Mouse (Mus musculus) megakaryocyte, embryonic 14.5 days (primary cell): ENCODE measurements at regions not wholly inside any gene's neighbourhood (a gene's known extent, or its start where the extent isn't known, plus 50 kb on each side); places are given as distances from the start of the nearest gene placed in this dataset.

Experiments
- FLI1 ChIP-seq: IDR thresholded peaks from 2 replicates; pipeline ENCODE4 v1.6.1; 2012; ENCODE audit warnings: low read length, inconsistent platforms, mixed read lengths
- GATA1 ChIP-seq: IDR thresholded peaks from 3 replicates; pipeline ENCODE4 v1.6.1; 2012; ENCODE audit warnings: mixed read lengths, low read length, inconsistent platforms, borderline replicate concordance

DNA sequence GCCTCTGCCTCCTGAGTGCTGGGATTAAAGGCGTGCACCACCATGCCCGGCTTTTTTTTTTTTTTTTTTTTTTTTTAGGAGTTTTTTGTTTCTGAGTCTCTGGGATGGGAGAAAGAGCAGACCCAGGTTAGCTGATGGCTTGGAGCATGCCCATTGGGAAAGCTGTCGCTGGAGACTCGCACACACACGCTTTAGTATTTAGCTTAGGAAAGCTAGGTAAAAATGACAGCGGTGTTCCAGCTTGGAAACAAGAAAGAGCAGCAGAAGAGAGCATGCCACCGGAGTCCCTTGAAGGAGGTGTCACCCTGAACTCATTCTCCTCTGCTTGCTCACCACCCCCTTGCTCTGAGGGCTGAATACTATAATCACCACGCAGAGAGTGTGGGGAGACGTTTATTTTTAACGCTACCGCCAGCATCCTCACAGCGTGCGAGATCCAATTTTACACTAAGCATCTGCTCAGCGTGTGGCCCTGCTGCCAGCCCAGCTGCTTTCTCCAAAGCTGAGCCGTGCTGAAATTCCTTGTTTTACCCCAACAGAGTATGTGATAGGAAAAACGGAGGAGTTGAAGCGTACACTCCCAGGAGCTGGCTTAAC lies 95.9 kb upstream of the Map3k1 start:
- TF ChIP-seq GATA1: no peak
- TF ChIP-seq FLI1: no peak
